Mouse (Mus musculus): Measurements from ENCODE around the gene D430041D05Rik. TPM values are rescaled to one million over a fixed set of nuclear protein-coding genes. Genes with fewer than 3 reads are reported as not detected.

Gene D430041D05Rik
- polyA plus RNA-seq, 1 experiment = 0.03 TPM

DNA sequence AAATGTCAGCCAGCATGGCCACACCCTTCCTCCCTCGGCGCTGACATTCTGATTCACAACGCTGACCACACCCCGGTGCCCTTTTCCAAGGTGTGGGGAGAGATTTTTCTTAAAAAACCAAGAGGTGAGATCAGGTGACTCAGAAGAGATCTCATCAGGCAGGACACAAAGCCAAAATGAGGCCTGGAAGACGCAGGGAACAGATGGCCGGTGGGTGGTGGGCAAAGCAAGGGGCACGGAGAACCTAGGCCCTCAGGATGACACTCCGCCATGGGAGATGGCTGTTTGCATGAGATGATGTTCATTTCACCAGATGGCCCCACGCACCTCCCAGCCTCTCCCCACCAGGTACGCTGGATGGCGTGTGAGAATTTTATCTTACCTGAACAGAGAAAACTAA, 21.6 kb downstream of the D430041D05Rik start:
- Histone ChIP-seq H3K36me3 (replicated peaks; ENCODE audit: low read length) (no peaks in the 10 kb centered on the region), H3K4me3 (replicated peaks) (no peak overlapping the region), H3K27me3 (replicated peaks) (peaks cover 16% of the 10 kb centered on the region), H3K9me3 (no peaks in the 10 kb centered on the region), H3K4me1 (no peaks in the 10 kb centered on the region)
- TF ChIP-seq GATA1 (IDR thresholded peaks at IDR 0.05; ENCODE audit: borderline replicate concordance, low read length) = no peak
- no peak for TF ChIP-seq FLI1 (IDR thresholded peaks at IDR 0.05; ENCODE audit: low read length)

DNA sequence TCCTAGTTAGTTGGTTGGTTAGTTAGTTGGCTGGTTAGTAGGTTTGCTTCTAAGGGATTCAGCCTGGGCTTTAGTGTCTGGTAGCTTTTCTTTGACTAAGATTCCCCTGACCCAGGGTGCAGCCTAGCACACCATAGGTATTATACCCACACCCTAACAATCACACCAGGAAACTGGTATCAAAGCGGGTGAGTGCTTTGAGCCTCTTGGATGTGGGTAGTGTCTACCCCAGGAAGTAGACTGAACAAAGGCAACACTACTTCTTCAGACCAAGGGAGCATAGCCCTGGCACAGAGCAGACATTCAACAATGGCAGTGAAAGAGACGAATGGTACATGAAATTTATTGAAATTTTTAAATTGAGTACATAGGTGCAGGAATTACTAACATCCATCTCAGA, 24.9 kb downstream of the D430041D05Rik start:
- H3K4me1 ChIP-seq = no peaks in the 10 kb centered on the region
- TF ChIP-seq GATA1 (IDR thresholded peaks at IDR 0.05; ENCODE audit: borderline replicate concordance, low read length) (no peak), FLI1 (IDR thresholded peaks at IDR 0.05; ENCODE audit: low read length) (no peak)

DNA sequence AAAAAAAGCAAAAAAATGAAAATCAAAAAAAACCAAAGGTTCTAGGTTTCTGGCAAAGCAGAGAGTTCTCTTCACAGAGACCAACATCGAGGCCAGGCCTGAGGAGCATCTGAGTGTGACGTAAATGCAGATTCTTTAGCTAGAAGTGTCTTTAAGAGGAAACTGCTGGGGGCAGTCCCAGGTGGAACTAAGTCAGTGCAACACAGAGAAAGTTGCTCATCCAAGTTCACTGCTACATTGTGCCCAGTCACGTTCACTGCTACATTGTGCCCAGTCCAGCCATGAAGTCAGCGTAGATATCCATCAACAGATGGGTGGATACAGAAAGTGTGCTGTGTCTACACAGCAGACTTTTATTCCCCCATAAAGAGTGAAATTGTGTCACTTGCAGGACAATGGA, 27.2 kb downstream of the D430041D05Rik start:
- Histone ChIP-seq H3K27me3 (replicated peaks) (peaks cover 19% of the 10 kb centered on the region), H3K4me1 (no peaks in the 10 kb centered on the region), H3K4me3 (replicated peaks) (no peak overlapping the region), H3K36me3 (replicated peaks; ENCODE audit: low read length) (no peaks in the 10 kb centered on the region), H3K9me3 (no peaks in the 10 kb centered on the region)
- TF ChIP-seq FLI1 (IDR thresholded peaks at IDR 0.05; ENCODE audit: low read length) (no peak), GATA1 (IDR thresholded peaks at IDR 0.05; ENCODE audit: borderline replicate concordance, low read length) (no peak)

More for the DNA sequence above, 24.9 kb downstream of the D430041D05Rik start:
- Histone ChIP-seq H3K9me3 (no peaks in the 10 kb centered on the region), H3K27me3 (replicated peaks) (peaks cover 17% of the 10 kb centered on the region), H3K36me3 (replicated peaks; ENCODE audit: low read length) (no peaks in the 10 kb centered on the region), H3K4me3 (replicated peaks) (no peak overlapping the region)

GRCm38 (mm10) chr2:104382813-104383212, 28.0 kb downstream of the D430041D05Rik start:
- H3K27me3 ChIP-seq (replicated peaks) = peaks cover 21% of the 10 kb centered on the region
- H3K9me3 ChIP-seq = no peaks in the 10 kb centered on the region
- no peak for TF ChIP-seq GATA1 (IDR thresholded peaks at IDR 0.05; ENCODE audit: borderline replicate concordance, low read length)
- no peak for TF ChIP-seq FLI1 (IDR thresholded peaks at IDR 0.05; ENCODE audit: low read length)
- H3K4me3 ChIP-seq (replicated peaks) = no peak overlapping the region
- H3K4me1 ChIP-seq = no peaks in the 10 kb centered on the region
- no peaks in the 10 kb centered on the region for H3K36me3 ChIP-seq (replicated peaks; ENCODE audit: low read length)

DNA sequence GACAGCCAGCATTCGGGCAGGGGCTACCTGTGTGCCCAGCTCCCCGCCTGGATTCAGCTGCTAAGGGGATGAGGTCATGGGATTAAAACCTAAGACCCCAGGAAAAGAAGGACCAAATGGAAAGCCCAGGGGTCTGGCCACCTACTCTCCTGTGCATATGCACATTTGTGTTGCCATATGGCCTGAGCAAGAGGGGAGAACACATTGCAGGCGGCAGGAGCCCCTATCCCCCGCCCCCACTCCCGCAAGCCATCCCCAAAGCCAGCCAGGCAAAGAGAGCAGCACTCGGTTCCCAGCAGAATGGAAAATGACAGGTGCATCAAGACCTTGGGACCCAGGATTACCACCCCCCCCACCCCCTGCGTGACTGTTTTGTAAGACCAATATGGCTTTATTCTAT, 31.5 kb downstream of the D430041D05Rik start:
- H3K36me3 ChIP-seq (replicated peaks; ENCODE audit: low read length) = no peaks in the 10 kb centered on the region
- H3K4me3 ChIP-seq (replicated peaks) = no peak overlapping the region
- H3K27me3 ChIP-seq (replicated peaks) = peaks cover 19% of the 10 kb centered on the region
- no peak for TF ChIP-seq FLI1 (IDR thresholded peaks at IDR 0.05; ENCODE audit: low read length)
- TF ChIP-seq GATA1 (IDR thresholded peaks at IDR 0.05; ENCODE audit: borderline replicate concordance, low read length) = no peak
- peaks cover 11% of the 10 kb centered on the region for H3K4me1 ChIP-seq
- H3K9me3 ChIP-seq = no peaks in the 10 kb centered on the region

GRCm38 (mm10) chr2:104378791-104379190, 32.0 kb downstream of the D430041D05Rik start:
- H3K27me3 ChIP-seq (replicated peaks) = peaks cover 21% of the 10 kb centered on the region
- peaks cover 15% of the 10 kb centered on the region for H3K4me1 ChIP-seq
- H3K4me3 ChIP-seq (replicated peaks) = no peak overlapping the region
- no peak for TF ChIP-seq FLI1 (IDR thresholded peaks at IDR 0.05; ENCODE audit: low read length)
- TF ChIP-seq GATA1 (IDR thresholded peaks at IDR 0.05; ENCODE audit: borderline replicate concordance, low read length) = no peak
- H3K36me3 ChIP-seq (replicated peaks; ENCODE audit: low read length) = no peaks in the 10 kb centered on the region
- no peaks in the 10 kb centered on the region for H3K9me3 ChIP-seq

- H3K4me1 ChIP-seq = peaks cover 15% of the 10 kb centered on the region
- H3K9me3 ChIP-seq = no peaks in the 10 kb centered on the region
- H3K36me3 ChIP-seq (replicated peaks; ENCODE audit: low read length) = no peaks in the 10 kb centered on the region
- peaks cover 21% of the 10 kb centered on the region for H3K27me3 ChIP-seq (replicated peaks)
- no peak overlapping the region for H3K4me3 ChIP-seq (replicated peaks)
- TF ChIP-seq GATA1 (IDR thresholded peaks at IDR 0.05; ENCODE audit: borderline replicate concordance, low read length) = no peak
- no peak for TF ChIP-seq FLI1 (IDR thresholded peaks at IDR 0.05; ENCODE audit: low read length)
Observed at GRCm38 (mm10) chr2:104377990-104378389, 32.8 kb downstream of the D430041D05Rik start.

- peaks cover 21% of the 10 kb centered on the region for H3K4me1 ChIP-seq
- H3K9me3 ChIP-seq = no peaks in the 10 kb centered on the region
- H3K36me3 ChIP-seq (replicated peaks; ENCODE audit: low read length) = no peaks in the 10 kb centered on the region
- TF ChIP-seq GATA1 (IDR thresholded peaks at IDR 0.05; ENCODE audit: borderline replicate concordance, low read length) = no peak
- no peak for TF ChIP-seq FLI1 (IDR thresholded peaks at IDR 0.05; ENCODE audit: low read length)
- H3K27me3 ChIP-seq (replicated peaks) = peaks cover 6% of the 10 kb centered on the region
- H3K4me3 ChIP-seq (replicated peaks) = no peak overlapping the region
Observed at GRCm38 (mm10) chr2:104372156-104372555, 38.7 kb downstream of the D430041D05Rik start.

- H3K36me3 ChIP-seq (replicated peaks; ENCODE audit: low read length) = no peaks in the 10 kb centered on the region
- TF ChIP-seq FLI1 (IDR thresholded peaks at IDR 0.05; ENCODE audit: low read length) (no peak), GATA1 (IDR thresholded peaks at IDR 0.05; ENCODE audit: borderline replicate concordance, low read length) (no peak)
- H3K27me3 ChIP-seq (replicated peaks) = peaks cover 6% of the 10 kb centered on the region
- peaks cover 22% of the 10 kb centered on the region for H3K4me1 ChIP-seq
- H3K9me3 ChIP-seq = no peaks in the 10 kb centered on the region
- no peak overlapping the region for H3K4me3 ChIP-seq (replicated peaks)
Observed at GRCm38 (mm10) chr2:104371606-104372130, 39.1 kb downstream of the D430041D05Rik start.

- no peaks in the 10 kb centered on the region for H3K36me3 ChIP-seq (replicated peaks; ENCODE audit: low read length)
- no peaks in the 10 kb centered on the region for H3K9me3 ChIP-seq
- no peak overlapping the region for H3K4me3 ChIP-seq (replicated peaks)
- H3K4me1 ChIP-seq = peaks cover 7% of the 10 kb centered on the region
- TF ChIP-seq GATA1 (IDR thresholded peaks at IDR 0.05; ENCODE audit: borderline replicate concordance, low read length) = no peak
- TF ChIP-seq FLI1 (IDR thresholded peaks at IDR 0.05; ENCODE audit: low read length) = no peak
- peaks cover 10% of the 10 kb centered on the region for H3K27me3 ChIP-seq (replicated peaks)
Observed at GRCm38 (mm10) chr2:104367836-104368298, 42.9 kb downstream of the D430041D05Rik start.
